Comparison of ENCODE assay signal across 8 mouse cellular contexts in the genomic region with DNA sequence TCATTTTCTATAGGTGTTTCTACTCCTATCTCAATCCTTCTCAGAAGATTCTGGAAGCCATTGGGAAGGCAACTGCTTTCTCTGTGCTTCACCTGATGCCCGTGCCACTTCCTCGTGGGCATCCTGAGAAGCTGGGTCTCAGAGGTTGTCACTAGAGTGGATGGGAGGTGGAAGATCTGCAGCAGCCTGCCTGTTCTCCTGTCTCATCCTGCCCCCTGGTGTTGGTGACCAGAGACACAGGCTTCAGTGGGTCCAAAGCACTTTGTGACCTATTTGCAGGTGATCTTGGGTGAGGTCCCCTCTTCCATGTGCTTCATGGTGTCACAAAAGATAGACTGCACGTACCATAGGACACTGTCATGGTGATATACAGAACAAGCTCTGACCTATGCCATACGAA. TPM values are rescaled to one million over a fixed set of nuclear protein-coding genes. Genes with fewer than 3 reads are reported as not detected.
DNase-seq lines count a peak whose midpoint lies in the region; ATAC-seq and TF ChIP-seq lines count a peak whose summit lies in the region.
"Had no signal": no experiment of that assay in that cellular context is flagged by ENCODE, and none has a peak within 500 bp of the region (broad histone marks: within the 10 kb centered on the region; RNA-seq: fewer than 3 reads in every experiment).

No protein-coding gene starts in this region.

- no peak; the same call in 1 of the 2 replicates for ATAC-seq in G1E (ENCODE audit: extremely low read depth, insufficient number of reproducible peaks, low FRiP score, poor library complexity, severe bottlenecking)
- peak; percentile 62; the same call in 1 of the 2 replicates for ATAC-seq in hindbrain, embryonic 15.5 days (ENCODE audit: low FRiP score, low read depth)

- whole genome bisulfite sequencing in hindbrain, embryonic 15.5 days = 50% methylated on average over 4 of the region's 4 CpGs

- H3K4me2 ChIP-seq in hindbrain, embryonic 15.5 days = no peak overlapping the region
- H3K4me2 ChIP-seq: neural tube, embryonic 13.5 days had no signal

- no peak overlapping the region for H3K4me3 ChIP-seq in G1E (ENCODE audit: low read depth, low read length)
- no peak overlapping the region for H3K4me3 ChIP-seq in hindbrain, embryonic 15.5 days
- H3K4me3 ChIP-seq: neural tube, embryonic 13.5 days had no signal

- H3K36me3 ChIP-seq in G1E (replicated peaks) = no peaks in the 10 kb centered on the region
- H3K36me3 ChIP-seq in hindbrain, embryonic 15.5 days = no peaks in the 10 kb centered on the region
- H3K36me3 ChIP-seq: neural tube, embryonic 13.5 days had no signal

- peaks cover 3% of the 10 kb centered on the region; the same call in 1 of the 2 replicates for H3K4me1 ChIP-seq in G1E (ENCODE audit: insufficient read depth, low read depth, low read length)
- peaks cover 8% of the 10 kb centered on the region for H3K4me1 ChIP-seq in hindbrain, embryonic 15.5 days (replicated peaks)

- H3K27ac ChIP-seq in hindbrain, embryonic 15.5 days (replicated peaks) = no peak overlapping the region
- H3K27ac ChIP-seq: neural tube, embryonic 13.5 days had no signal

- peak; percentile 45 for DNase-seq in layer of hippocampus, adult 11-12 months (ENCODE audit: low spot score)
- no peak for DNase-seq in layer of hippocampus, adult 9-10 months (ENCODE audit: low spot score)
- peak; percentile 20 for DNase-seq in G1E (ENCODE audit: low spot score)
- peak; percentile 34 for DNase-seq in adrenal gland, postnatal 25 days
- peak; percentile 26 for DNase-seq in lung, postnatal 36 days
- DNase-seq in urinary bladder, adult 2 months (ENCODE audit: low spot score) = no peak

- peaks cover 25% of the 10 kb centered on the region for H3K27me3 ChIP-seq in G1E (ENCODE audit: insufficient read depth, low read length)
- H3K27me3 ChIP-seq in hindbrain, embryonic 15.5 days = no peaks in the 10 kb centered on the region

- H3K9ac ChIP-seq in hindbrain, embryonic 15.5 days = no peak overlapping the region

- peak; percentile 26; the same call in 1 of the 2 replicates for TF ChIP-seq CTCF in G1E (IDR thresholded peaks at IDR 0.05; ENCODE audit: low read depth, low read length)

- H3K9me3 ChIP-seq in G1E (replicated peaks) = no peaks in the 10 kb centered on the region
- H3K9me3 ChIP-seq in hindbrain, embryonic 15.5 days = no peaks in the 10 kb centered on the region
- H3K9me3 ChIP-seq: neural tube, embryonic 13.5 days had no signal

RNA-seq across cellular contexts. Expression of a gene that starts 13.8 kb away (rescaled TPM):
- total RNA-seq in G1E (2014; fragmentation: Nextera tagmentation) (22.2 and 27.9 TPM in 2 replicates), G1E (2017) (48.7 and 57.6 TPM in 2 replicates)
- 112 and 127 TPM in 2 replicates for polyA plus RNA-seq in G1E (2012)
- total RNA-seq in adrenal gland, postnatal 25 days (2021) = 21.1 and 21.2 TPM in 2 replicates
- 51.7 and 54.6 TPM in 2 replicates for polyA plus RNA-seq in hindbrain, embryonic 15.5 days (2015; fragmentation: Nextera tagmentation; extraction: Ambion mirVana)
- polyA plus RNA-seq in urinary bladder, adult 2 months (2012; rRNA removed) = 31.4 and 40.4 TPM in 2 replicates

RNA-seq across cellular contexts. Expression of a gene that starts 31.7 kb away (rescaled TPM):
- total RNA-seq in G1E (2014; fragmentation: Nextera tagmentation) (6.8 and 11.0 TPM in 2 replicates), G1E (2017) (17.0 and 20.5 TPM in 2 replicates)
- polyA plus RNA-seq in G1E (2012) = 13.4 and 16.7 TPM in 2 replicates
- total RNA-seq in adrenal gland, postnatal 25 days (2021) = 3.8 and 9.4 TPM in 2 replicates
- 8.3 and 10.2 TPM in 2 replicates for polyA plus RNA-seq in hindbrain, embryonic 15.5 days (2015; fragmentation: Nextera tagmentation; extraction: Ambion mirVana)
- 10.5 and 14.1 TPM in 2 replicates for polyA plus RNA-seq in urinary bladder, adult 2 months (2012; rRNA removed)

RNA-seq across cellular contexts. Expression of a gene that starts 31.8 kb away (rescaled TPM):
- total RNA-seq in G1E (2014; fragmentation: Nextera tagmentation) (12.0 and 14.7 TPM in 2 replicates), G1E (2017) (6.1 and 7.7 TPM in 2 replicates)
- 6.6 and 8.6 TPM in 2 replicates for polyA plus RNA-seq in G1E (2012)
- total RNA-seq in adrenal gland, postnatal 25 days (2021) = 29.1 and 31.1 TPM in 2 replicates
- polyA plus RNA-seq in hindbrain, embryonic 15.5 days (2015; fragmentation: Nextera tagmentation; extraction: Ambion mirVana) = 19.8 and 20.3 TPM in 2 replicates
- polyA plus RNA-seq in urinary bladder, adult 2 months (2012; rRNA removed) = 9.9 and 14.0 TPM in 2 replicates

Comparison
In these comparisons a context has a peak if more than half of its experiments do, and no peak if none do; other contexts are left out.
1. DNase-seq: peak in layer of hippocampus, adult 11-12 months (single experiment), G1E (single experiment), adrenal gland, postnatal 25 days (single experiment) and lung, postnatal 36 days (single experiment); none in layer of hippocampus, adult 9-10 months (single experiment) and urinary bladder, adult 2 months (single experiment).